Mouse (Mus musculus): ENCODE results near the gene Mex3d. TPM values are rescaled to one million over a fixed set of nuclear protein-coding genes. Genes with fewer than 3 reads are reported as not detected.

Mex3d gene
- 4.0 and 6.4 TPM in 2 replicates for polyA plus RNA-seq (2014; fragmentation: Nextera tagmentation; extraction: Ambion mirVana)

DNA sequence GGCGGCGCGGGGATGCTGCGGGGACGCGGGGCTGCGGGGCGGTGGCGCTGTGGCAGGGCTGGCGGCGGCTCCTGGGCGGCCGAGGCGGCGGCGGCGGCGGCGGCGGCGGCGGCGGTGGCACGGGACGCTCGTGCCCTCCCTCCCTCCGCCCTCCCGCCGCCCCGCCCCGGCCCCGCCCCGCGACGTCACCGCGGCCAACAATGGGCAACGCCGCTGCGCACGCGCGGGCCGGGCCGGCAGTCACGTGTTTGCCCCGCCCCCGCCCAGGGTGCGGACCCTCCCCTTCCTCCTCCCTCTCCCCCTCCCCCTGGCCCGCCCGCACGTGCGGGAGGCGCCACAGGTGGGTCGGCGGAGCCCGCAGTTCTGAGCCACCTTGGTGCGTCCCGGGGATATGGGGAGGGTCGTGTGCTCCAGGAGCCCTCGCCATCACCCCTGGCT, at the start of gene Mex3d:
Mex3d (minus strand) TSS at position 138 of the 438 bp plus-strand sequence.
- Histone ChIP-seq H3K4me2 (peak within 1 kb of the TSS; percentile 96), H3K27me3 (ENCODE audit: control insufficient read depth, insufficient read depth, low read length) (no peaks in the 10 kb centered on the region), H3K27ac (ENCODE audit: low read depth, low read length) (peak within 1 kb of the TSS; percentile 78), H3K9ac (ENCODE audit: low read depth, low read length) (peak within 1 kb of the TSS; percentile 95), H3K36me3 (ENCODE audit: control insufficient read depth, insufficient read depth, low read length) (peaks cover 13% of the 10 kb centered on the region), H3K9me3 (replicated peaks; ENCODE audit: control insufficient read depth, low read length) (no peaks in the 10 kb centered on the region), H3K4me1 (ENCODE audit: control insufficient read depth, insufficient read depth, low read length) (peaks cover 34% of the 10 kb centered on the region), H3K4me3 (ENCODE audit: low read depth, low read length) (peak within 1 kb of the TSS; percentile 85)
- under 1% methylated on average over 20 of the region's 61 CpGs for WGBS (ENCODE audit: insufficient replicate concordance)
- ATAC-seq (replicated peaks; ENCODE audit: insufficient number of reproducible peaks, low FRiP score, low TSS enrichment) = peak; percentile 56

DNA sequence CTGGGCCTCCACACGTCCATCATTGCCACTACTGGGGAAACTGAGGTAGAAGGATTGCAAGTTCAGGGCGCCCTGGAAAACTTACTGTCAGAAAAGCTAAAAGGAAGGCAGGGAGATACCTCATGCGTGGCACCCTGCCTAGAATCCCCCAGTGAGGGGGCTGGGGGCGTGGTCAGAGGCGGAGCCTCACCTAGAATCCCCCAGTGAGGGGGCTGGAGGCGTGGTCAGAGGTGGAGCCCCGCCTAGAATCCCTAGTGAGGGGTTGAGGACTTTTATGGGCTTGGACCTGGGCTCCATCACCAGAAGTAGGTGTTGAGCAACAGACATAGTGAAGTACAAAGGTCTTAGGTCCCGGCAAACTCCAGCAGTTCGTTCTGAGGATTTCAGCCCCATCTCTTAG, 48.8 kb upstream of the Mex3d start:
- WGBS (ENCODE audit: insufficient replicate concordance) = 11% methylated on average over 9 of the region's 9 CpGs
- no peaks in the 10 kb centered on the region for H3K9me3 ChIP-seq (replicated peaks; ENCODE audit: control insufficient read depth, low read length)
- H3K36me3 ChIP-seq (ENCODE audit: control insufficient read depth, insufficient read depth, low read length) = no peaks in the 10 kb centered on the region
- H3K4me2 ChIP-seq = peak overlapping the region; percentile 40
- H3K9ac ChIP-seq (ENCODE audit: low read depth, low read length) = no peak overlapping the region
- H3K27ac ChIP-seq (ENCODE audit: low read depth, low read length) = peak overlapping the region; percentile 60
- peaks cover 13% of the 10 kb centered on the region; the same call in 1 of the 2 replicates for H3K4me1 ChIP-seq (ENCODE audit: control insufficient read depth, insufficient read depth, low read length)
- peaks cover 4% of the 10 kb centered on the region for H3K27me3 ChIP-seq (ENCODE audit: control insufficient read depth, insufficient read depth, low read length)
- no peak for ATAC-seq (replicated peaks; ENCODE audit: insufficient number of reproducible peaks, low FRiP score, low TSS enrichment)
- H3K4me3 ChIP-seq (ENCODE audit: low read depth, low read length) = no peak overlapping the region

DNA sequence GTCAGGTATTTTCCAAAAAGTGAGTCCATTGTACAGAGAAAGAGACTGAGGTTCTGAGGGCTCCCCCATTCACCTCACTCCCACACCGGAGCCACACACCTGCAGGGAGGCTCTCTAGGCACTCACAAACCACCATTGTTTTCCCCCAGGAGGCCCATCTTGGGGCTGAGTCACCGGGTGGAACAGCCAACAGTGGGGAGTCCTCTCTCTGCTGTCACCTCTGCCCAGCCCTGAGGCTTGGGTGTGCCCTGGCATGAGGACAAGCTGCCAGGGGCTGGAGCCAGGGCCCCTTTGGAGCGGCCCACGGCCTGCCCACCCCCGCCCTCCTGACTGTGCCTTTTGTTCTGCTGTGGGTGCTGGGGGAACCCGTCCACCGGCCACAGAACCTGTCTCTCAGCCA, 48.3 kb upstream of the Mex3d start:
- peak overlapping the region; percentile 60 for H3K27ac ChIP-seq (ENCODE audit: low read depth, low read length)
- H3K4me1 ChIP-seq (ENCODE audit: control insufficient read depth, insufficient read depth, low read length) = peaks cover 14% of the 10 kb centered on the region; the same call in 1 of the 2 replicates
- peaks cover 4% of the 10 kb centered on the region for H3K27me3 ChIP-seq (ENCODE audit: control insufficient read depth, insufficient read depth, low read length)
- no peak overlapping the region for H3K4me3 ChIP-seq (ENCODE audit: low read depth, low read length)
- peak overlapping the region; percentile 16; the same call in 1 of the 2 replicates for H3K9ac ChIP-seq (ENCODE audit: low read depth, low read length)
- ATAC-seq (replicated peaks; ENCODE audit: insufficient number of reproducible peaks, low FRiP score, low TSS enrichment) = peak; percentile 33; the same call in 1 of the 2 replicates
- peak overlapping the region; percentile 40 for H3K4me2 ChIP-seq
- H3K36me3 ChIP-seq (ENCODE audit: control insufficient read depth, insufficient read depth, low read length) = no peaks in the 10 kb centered on the region
- no peaks in the 10 kb centered on the region for H3K9me3 ChIP-seq (replicated peaks; ENCODE audit: control insufficient read depth, low read length)
- 44% methylated on average over 7 of the region's 7 CpGs for WGBS (ENCODE audit: insufficient replicate concordance)

DNA sequence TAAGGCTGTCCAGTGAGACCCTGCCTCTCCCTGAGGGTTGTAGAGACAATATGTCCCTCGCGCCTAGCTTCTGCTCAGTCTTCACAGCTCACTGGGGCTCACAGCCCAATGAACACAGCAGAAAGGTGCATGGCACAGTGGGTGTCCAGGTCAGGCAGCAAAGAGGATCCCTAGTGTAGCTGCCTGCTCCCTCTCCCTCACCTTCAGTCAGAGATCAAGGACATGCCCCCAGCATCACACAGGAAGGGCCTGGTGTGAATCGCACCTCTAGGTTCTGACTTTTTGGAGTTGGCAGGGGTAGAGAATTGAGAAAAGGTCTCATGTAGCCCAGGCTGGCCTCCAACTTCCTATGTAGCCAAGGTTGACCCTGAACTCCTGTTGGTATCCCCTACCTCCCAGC, 47.4 kb upstream of the Mex3d start:
- H3K36me3 ChIP-seq (ENCODE audit: control insufficient read depth, insufficient read depth, low read length) = no peaks in the 10 kb centered on the region; the same call in 1 of the 2 replicates
- H3K4me1 ChIP-seq (ENCODE audit: control insufficient read depth, insufficient read depth, low read length) = peaks cover 16% of the 10 kb centered on the region; the same call in 1 of the 2 replicates
- no peaks in the 10 kb centered on the region for H3K9me3 ChIP-seq (replicated peaks; ENCODE audit: control insufficient read depth, low read length)
- H3K27me3 ChIP-seq (ENCODE audit: control insufficient read depth, insufficient read depth, low read length) = peaks cover 4% of the 10 kb centered on the region
- H3K4me2 ChIP-seq = peak overlapping the region; percentile 41; the same call in 1 of the 2 replicates
- no peak overlapping the region for H3K4me3 ChIP-seq (ENCODE audit: low read depth, low read length)
- peak overlapping the region; percentile 41 for H3K27ac ChIP-seq (ENCODE audit: low read depth, low read length)
- H3K9ac ChIP-seq (ENCODE audit: low read depth, low read length) = no peak overlapping the region
- ATAC-seq (replicated peaks; ENCODE audit: insufficient number of reproducible peaks, low FRiP score, low TSS enrichment) = no peak
- WGBS (ENCODE audit: insufficient replicate concordance) = 79% methylated on average over 3 of the region's 3 CpGs

DNA sequence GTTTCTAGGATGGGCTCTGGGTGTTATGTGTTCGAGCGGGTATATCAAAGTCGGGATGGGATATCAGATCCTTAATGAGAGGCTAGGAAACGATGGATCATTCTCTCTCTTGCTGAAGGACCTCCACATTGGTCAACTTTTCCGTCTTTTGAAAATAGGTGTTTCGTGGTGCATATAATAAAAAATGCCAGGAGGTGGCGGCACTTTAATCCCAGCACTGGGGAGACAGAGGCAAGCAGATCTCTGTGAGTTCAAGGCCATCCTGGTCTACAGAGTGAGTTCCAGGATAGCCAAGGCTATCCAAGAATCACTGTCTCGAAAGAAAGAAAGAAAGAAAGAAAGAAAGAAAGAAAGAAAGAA, 46.8 kb upstream of the Mex3d start:
- Histone ChIP-seq H3K36me3 (ENCODE audit: control insufficient read depth, insufficient read depth, low read length) (peaks cover 3% of the 10 kb centered on the region), H3K4me3 (ENCODE audit: low read depth, low read length) (peak overlapping the region; percentile 92; the same call in 1 of the 2 replicates), H3K27ac (ENCODE audit: low read depth, low read length) (peak overlapping the region; percentile 84; the same call in 1 of the 2 replicates), H3K4me1 (ENCODE audit: control insufficient read depth, insufficient read depth, low read length) (peaks cover 16% of the 10 kb centered on the region; the same call in 1 of the 2 replicates), H3K4me2 (peak overlapping the region; percentile 41; the same call in 1 of the 2 replicates), H3K9ac (ENCODE audit: low read depth, low read length) (no peak overlapping the region), H3K27me3 (ENCODE audit: control insufficient read depth, insufficient read depth, low read length) (peaks cover 4% of the 10 kb centered on the region), H3K9me3 (replicated peaks; ENCODE audit: control insufficient read depth, low read length) (no peaks in the 10 kb centered on the region)
- ATAC-seq (replicated peaks; ENCODE audit: insufficient number of reproducible peaks, low FRiP score, low TSS enrichment) = no peak
- WGBS (ENCODE audit: insufficient replicate concordance) = 15% methylated on average over 8 of the region's 8 CpGs

DNA sequence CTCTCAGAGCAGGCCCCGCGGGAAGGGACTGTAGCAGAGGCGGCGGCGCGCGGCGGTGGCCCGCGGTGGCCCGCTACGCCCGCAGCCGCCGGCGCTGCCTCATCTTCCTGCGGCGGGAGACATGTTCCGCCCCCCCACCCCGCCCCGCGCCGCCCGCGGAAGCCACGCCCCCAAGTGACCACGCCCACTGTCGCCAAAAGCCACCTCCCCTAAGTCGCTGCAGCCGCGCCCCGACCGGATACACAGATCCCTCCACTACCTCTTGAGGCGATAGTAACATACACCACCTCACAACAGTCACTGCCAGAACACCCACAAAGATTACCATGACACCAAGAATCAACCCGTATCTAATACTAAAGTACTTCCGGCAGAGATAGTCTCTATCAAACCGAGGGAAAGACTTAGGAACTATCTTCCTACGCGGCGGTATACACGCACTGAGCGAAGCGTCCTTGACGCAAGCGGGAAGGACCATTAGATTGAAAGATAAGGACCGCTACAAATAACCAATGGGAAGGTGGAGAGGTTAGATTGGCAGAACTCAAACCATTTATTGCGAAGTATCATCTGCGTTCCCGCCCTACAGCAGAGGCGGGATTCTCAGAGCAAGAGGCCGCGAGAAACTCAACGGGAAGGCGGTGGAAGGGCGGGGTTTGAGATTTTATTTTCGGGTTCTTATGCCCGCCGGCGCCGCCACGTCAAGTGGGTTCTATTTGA, 46.2 kb upstream of the Mex3d start, which contains the start of gene Tcf3:
Tcf3 (minus strand) TSS at position 135 of the 720 bp plus-strand sequence.
- Histone ChIP-seq H3K4me1 (ENCODE audit: control insufficient read depth, insufficient read depth, low read length) (peaks cover 16% of the 10 kb centered on the region; the same call in 1 of the 2 replicates), H3K4me3 (ENCODE audit: low read depth, low read length) (peak within 1 kb of the TSS; percentile 92), H3K9me3 (replicated peaks; ENCODE audit: control insufficient read depth, low read length) (no peaks in the 10 kb centered on the region), H3K36me3 (ENCODE audit: control insufficient read depth, insufficient read depth, low read length) (peaks cover 6% of the 10 kb centered on the region), H3K27ac (ENCODE audit: low read depth, low read length) (peak within 1 kb of the TSS; percentile 84), H3K27me3 (ENCODE audit: control insufficient read depth, insufficient read depth, low read length) (peaks cover 4% of the 10 kb centered on the region), H3K9ac (ENCODE audit: low read depth, low read length) (peak within 1 kb of the TSS; percentile 99), H3K4me2 (peak within 1 kb of the TSS; percentile 82)
- under 1% methylated on average over 51 of the region's 61 CpGs for WGBS (ENCODE audit: insufficient replicate concordance)
- ATAC-seq (replicated peaks; ENCODE audit: insufficient number of reproducible peaks, low FRiP score, low TSS enrichment) = peak; percentile 84

DNA sequence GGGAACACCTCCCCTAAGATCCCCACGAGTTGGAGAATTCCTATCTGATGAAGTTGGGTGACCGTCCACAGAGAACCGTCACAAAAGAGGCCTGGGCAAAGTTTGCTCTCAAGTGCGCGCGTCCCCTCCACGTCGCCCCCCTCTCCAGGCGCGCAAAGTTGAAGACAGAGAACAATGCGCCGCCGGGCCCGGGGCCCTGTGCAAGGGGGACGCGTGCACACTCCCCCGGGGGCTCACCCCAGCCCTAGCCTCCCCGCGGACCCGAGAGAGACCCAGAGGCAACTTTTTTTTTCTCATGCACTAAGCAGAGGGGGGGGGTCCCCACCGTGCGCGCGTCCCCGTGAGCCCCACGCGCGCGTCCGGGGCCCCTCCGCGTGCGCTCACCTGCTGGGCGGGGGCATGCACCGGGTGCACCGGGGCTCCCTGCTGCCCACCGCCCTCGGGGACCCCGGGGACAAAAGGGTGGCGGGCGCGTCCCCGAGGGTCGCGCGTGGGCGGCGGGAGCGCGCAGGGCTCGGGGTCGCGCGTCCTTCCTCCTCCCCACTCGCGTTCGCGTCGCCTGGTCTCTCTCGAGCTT, 45.6 kb upstream of the Mex3d start:
- H3K9ac ChIP-seq (ENCODE audit: low read depth, low read length) = peak overlapping the region; percentile 99
- H3K27ac ChIP-seq (ENCODE audit: low read depth, low read length) = peak overlapping the region; percentile 84
- H3K4me1 ChIP-seq (ENCODE audit: control insufficient read depth, insufficient read depth, low read length) = peaks cover 16% of the 10 kb centered on the region; the same call in 1 of the 2 replicates
- no peak for ATAC-seq (replicated peaks; ENCODE audit: insufficient number of reproducible peaks, low FRiP score, low TSS enrichment)
- H3K4me2 ChIP-seq = peak overlapping the region; percentile 82
- peaks cover 9% of the 10 kb centered on the region for H3K36me3 ChIP-seq (ENCODE audit: control insufficient read depth, insufficient read depth, low read length)
- no peaks in the 10 kb centered on the region; the same call in 1 of the 2 replicates for H3K27me3 ChIP-seq (ENCODE audit: control insufficient read depth, insufficient read depth, low read length)
- under 1% methylated on average over 48 of the region's 60 CpGs for WGBS (ENCODE audit: insufficient replicate concordance)
- no peaks in the 10 kb centered on the region for H3K9me3 ChIP-seq (replicated peaks; ENCODE audit: control insufficient read depth, low read length)
- peak overlapping the region; percentile 92 for H3K4me3 ChIP-seq (ENCODE audit: low read depth, low read length)

DNA sequence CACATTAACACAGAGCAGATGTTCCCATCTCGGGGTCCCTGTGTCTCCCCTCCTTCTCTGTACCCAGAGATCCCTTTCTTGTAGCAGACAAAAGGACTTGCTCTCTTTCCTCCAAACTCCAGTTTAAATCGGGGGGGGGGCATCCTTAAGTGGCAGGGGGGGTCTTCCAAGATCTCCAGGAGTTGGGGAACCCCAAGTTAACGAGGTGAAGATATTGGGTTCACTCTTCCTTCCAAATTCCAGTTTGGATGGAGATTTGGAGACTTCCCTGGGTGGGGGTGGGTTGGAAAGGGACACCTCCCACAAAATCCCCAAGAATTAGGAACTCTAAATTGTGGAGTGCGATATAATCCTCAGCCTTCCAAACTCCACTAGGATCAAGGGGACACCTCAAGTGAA, 44.9 kb upstream of the Mex3d start:
- ATAC-seq (replicated peaks; ENCODE audit: insufficient number of reproducible peaks, low FRiP score, low TSS enrichment) = no peak
- 4% methylated on average over 4 of the region's 4 CpGs for WGBS (ENCODE audit: insufficient replicate concordance)
- Histone ChIP-seq H3K9ac (ENCODE audit: low read depth, low read length) (peak overlapping the region; percentile 99), H3K36me3 (ENCODE audit: control insufficient read depth, insufficient read depth, low read length) (peaks cover 14% of the 10 kb centered on the region), H3K4me1 (ENCODE audit: control insufficient read depth, insufficient read depth, low read length) (peaks cover 16% of the 10 kb centered on the region; the same call in 1 of the 2 replicates), H3K9me3 (replicated peaks; ENCODE audit: control insufficient read depth, low read length) (no peaks in the 10 kb centered on the region), H3K27ac (ENCODE audit: low read depth, low read length) (peak overlapping the region; percentile 84), H3K4me3 (ENCODE audit: low read depth, low read length) (peak overlapping the region; percentile 92), H3K27me3 (ENCODE audit: control insufficient read depth, insufficient read depth, low read length) (no peaks in the 10 kb centered on the region; the same call in 1 of the 2 replicates), H3K4me2 (peak overlapping the region; percentile 82)
